Mouse (Mus musculus) spleen, postnatal 10 days (tissue): ENCODE results near the gene Gcgr.
"Not testable (repeated sequence)": the region's sequence is repeated elsewhere in the genome, so short reads cannot be mapped to it uniquely, and the experiment has no call there.

Source experiments
- DNase-seq, 2 experiments: peaks; one replicate each; pipeline ENCODE4 v3.0.0; 2021 to 2022; ENCODE audit warnings: low spot score in 2 of 2

The Gcgr gene

DNA sequence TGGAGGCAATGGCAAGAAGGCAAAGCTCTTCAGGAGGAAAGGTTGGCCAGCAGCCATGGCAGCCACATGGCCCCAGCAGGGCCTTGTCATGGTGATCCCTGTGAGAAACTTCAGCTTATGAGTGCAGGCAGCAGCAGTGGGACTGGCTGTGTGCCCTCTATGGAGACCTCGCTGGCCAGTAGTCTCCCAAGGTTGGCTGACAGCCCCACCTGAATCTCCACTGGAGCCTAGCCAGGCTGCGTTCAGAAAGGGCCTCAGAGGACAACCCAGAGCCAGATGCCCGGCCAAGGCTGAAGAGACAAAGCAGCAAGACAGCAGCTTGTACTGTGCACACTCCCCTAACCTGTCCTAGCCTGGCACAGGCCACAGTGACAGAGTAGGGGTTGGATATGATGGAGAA, 8.0 kb downstream of the Gcgr start:
- DNase-seq, result no peak

DNA sequence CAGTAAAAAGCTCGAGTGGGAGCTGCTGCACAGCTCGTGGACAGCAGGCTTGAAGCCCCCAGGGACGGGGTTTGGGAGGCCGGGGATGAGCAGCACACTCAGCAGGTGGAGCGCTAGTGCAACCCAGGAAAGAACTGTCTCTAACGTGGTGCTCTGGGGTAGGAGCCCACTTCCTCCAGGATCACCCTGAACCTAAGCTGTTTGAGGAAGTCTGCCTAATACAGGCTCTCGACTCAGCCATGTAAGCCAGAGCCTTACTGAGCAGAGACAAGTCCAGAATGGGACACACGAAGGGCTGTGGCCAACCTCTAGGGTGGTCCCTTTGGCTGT, 8.4 kb downstream of the Gcgr start:
- no peak for DNase-seq

DNA sequence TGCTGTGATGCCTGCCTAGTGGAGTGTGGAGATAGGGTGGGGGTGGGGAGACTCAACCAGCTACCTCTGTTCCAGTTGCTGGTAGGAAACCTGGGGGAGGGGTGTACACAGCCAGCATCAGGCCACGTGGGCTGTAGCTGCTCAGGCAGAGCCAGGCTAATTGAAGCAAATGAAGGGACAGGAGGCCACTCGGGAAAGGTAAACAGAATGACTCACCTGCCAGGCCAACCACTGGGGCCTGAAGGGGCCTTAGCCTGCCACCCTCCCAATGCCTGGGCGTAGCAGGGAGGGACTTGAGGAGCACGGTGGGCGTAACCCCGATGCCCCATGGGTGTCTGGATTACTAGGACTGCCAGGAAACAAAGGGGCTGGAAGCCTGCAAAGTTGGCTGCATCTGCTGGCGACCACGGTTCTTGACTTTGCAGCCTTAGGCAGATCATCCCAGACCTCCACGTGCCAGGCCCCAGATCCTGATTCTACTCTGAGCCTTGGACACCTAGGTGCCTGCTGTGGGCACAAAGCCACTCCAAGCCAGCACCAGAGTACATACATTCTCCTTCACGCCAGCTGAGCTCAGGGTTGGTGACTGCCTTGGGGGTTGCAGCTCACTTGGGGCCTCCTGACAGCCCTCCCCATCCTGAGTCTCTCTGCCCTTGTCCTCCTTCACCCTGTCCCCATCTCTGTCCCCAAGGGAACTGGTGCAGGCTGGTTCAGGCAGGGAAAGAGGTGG, 9.0 kb downstream of the Gcgr start:
- DNase-seq, result no peak

DNA sequence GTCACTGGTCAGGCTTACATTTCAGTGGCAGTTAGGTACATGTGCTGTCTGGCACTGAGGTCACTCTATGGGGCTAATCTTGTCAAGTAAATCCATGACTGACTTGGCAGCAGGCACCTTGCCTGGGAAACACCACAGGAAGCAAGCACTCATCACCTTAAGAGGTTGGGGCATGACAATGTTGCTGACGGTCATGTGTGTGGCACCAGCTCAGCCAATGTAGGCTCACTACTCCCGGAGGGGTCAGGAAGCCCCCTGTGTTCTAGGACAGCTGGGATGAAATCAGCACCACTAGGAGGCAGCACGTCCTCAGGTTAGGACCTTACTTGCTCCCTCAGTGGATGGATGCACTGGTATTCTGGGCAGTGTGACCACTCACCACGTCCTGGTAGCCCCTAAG, 11.4 kb downstream of the Gcgr start:
- DNase-seq, result no peak

DNA sequence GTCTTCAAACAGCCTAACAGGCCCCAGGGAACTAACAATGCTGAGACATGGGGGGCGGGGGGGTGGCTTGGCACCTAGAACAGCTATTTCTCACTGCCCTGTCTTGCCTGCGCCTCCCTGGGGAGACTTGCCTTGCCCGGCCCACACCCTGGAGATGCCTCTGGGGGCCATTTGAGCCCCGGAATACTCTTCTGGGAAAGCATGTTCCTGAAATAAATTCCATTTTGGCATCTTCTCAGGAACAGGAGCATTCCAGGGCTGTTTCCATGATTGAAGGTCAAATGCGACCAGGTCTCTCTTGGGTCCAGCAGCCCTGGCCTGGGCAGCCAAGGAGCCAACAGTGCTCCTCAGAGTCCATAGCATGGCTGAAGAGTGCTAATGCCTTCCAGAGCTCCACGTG, 11.9 kb downstream of the Gcgr start:
- no peak for DNase-seq

DNA sequence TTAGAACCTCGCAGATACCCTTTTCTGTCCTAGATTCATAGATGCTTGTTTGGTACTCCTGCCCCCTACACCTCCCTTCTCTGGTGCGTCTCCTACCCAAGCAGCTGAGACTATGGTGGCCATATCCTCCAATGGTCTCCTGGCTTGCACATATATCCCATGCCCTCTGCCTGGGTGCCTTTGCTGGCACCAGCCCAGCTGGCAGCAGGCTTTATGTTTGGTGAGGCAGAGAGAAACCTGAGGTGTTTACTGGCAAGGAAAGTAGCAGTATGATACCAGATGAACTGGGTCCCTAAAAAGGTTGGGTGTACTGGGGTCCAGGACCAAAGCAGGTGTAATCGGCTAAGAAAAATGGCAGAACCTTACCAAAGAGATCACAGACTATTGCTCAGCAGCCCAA, 15.5 kb downstream of the Gcgr start:
- no peak for DNase-seq

DNA sequence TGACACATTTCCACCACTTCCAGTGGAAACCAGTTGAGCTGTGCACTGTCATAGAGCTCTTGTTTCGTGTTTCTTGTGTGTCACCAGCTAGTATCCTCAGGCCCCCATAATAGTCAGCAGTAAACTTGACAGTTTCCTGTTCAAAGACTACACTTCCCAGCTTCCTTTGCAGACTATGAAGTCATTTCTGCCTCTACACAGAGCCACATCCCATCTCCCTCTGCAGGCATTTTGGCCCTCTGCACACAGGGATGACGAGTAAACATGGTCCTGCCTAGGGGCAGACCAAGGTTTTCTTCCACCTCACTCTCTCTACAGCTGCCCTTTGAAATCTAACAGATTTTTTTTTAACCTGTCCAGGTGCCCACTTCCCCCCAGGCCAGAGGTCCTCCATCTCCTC, 17.0 kb downstream of the Gcgr start:
- no peak for DNase-seq

DNA sequence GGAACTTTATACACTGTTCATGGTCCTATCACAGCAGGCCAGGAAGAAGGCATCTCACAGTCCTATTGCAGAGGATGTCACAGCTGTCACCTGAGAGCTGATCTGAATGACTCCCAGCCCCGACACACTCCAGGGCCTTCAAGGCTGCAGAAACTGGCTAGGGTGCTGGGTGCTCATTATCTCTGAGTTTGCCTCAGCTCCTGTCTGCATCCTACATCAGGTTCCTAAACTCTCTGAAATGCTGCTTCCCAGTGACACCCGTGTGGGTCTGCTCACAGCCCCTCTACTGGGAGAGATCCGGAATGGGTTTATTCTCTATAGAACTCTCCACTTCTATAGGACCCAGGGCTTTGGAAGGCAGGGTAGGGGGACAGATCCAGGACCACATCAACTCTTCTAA, 17.7 kb downstream of the Gcgr start:
- DNase-seq, result no peak

DNA sequence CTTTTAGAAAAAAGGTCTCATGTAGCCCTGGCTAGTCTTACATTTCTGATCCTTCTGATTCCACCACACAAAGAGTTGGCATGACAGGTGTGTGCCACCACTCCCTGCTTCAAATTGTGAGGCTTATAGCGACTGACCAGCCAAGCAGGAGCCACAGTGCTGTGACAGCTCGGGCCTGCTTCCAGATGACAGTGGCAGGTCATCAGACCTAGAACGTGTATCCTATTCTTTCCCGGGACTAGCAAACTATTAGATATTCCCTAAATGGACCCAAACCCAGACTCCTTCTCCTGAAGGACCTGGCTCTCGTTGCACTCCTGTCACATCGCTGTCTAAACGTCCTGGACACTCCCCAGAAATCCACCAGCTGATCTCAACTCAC, 18.3 kb downstream of the Gcgr start:
- no peak for DNase-seq

DNA sequence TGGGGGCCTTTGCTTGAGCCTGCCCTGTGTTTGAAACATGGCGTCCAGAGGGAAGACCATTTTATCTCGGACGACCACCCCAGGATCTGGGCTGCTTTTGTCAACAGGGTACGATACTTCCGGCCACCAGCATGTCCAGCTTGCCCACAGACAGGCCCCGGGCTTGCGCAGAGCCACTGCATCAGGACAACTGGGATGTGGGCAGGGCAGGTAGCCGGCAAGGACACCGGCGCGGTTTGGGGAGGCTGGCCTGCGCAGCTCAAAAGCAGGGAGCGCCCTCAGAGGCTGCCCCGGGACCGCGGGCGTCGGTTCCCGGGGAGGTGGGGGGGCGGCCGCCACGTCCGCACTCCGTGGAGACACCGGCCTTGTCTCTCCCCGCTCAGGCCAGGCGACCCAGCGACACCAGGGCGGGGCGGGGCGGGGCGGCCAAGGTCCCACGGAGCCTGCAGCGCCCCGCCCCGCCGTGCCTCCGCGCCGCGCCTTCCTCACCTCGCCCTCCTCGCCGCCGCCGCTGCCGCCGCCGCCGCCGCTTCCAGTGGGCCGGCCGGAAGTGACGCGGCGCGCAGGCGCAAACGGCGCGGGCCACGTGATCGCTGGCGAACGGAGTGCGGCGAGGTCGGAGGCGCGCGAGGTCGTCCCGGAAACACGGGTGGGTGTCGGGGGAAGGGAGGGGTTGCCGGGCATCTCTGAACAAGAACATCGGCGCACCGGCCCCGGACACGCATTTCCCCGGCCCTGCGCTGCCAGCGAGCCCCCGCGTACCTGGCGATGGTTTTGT, 18.9 kb downstream of the Gcgr start, which contains the start of gene Mcrip1:
Gene Mcrip1, minus strand, starts transcription at position 560 of the 778 bp plus-strand sequence.
- peak; percentile 88 to 96 for DNase-seq

DNA sequence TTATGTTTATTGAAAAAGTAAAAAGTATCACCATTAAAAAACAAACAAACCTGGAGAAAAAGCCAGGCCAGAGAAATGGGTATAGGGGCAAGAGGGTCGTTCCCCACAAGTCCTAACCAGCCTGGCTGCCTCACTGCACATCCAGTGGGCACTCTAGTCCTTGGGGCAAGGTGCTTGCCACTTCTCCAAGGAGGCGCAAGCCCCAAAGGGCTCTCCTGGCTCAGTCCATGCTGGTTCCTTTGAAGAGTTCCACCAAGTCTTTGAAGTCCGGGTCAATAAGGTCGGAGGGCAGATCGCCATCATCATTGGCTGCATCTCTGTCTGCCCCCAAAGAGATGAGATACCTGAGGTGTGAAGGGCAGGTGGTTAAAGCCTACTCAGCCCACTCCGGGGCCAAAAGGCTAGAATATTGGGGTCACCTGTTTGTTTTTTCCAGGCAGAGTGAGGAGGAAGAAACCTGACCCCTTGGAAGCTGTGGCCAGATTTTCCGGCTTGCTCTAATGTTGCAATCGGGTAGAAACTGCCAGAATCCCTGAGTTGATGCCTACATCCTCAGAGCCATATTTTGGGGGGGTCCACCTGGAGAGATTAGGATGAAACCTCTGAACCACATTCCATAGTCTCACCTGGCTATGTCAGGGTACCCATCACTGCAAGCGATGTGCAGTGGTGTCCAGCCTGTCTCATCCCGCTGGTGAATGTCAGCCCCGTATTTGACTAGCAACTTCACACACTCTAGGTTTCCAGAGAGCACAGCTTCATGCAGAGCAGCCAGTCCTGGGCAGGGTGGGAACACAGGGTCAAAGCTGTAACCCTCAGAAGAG, 19.7 kb downstream of the Gcgr start:
- no peak for DNase-seq

DNA sequence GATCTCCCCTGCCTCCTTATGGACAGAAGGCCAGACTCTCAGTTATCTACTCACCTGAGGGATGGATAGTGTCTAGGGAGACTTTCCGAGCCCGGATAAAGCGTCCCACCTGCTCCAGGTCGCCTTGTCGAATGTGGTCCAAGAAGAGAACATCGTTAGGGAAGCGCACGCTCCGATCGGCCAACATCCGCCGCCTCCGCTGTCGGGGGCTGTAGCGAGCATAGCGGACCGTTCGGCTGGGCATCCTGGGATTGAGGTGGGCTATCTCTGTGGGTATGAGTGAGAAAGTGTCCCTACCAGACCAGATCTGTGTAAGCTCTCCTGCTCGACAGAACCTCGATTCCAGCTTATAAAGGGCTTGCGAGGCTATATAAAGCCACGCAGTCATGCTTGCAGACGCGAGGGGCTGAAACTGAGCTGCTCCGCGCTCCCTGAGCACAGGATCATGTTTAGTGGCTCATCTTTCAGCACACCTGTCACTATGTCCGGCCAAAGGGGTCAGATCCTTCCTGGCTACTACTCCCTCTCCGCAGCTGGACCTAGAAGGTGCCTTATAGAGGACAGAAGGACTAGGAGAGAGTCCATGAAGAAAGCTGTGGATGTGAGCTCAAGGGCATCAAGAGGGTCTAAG, 20.4 kb downstream of the Gcgr start, which contains the start of gene Ppp1r27:
Gene Ppp1r27, minus strand, starts transcription at position 323 of the 631 bp plus-strand sequence.
- no peak for DNase-seq

DNA sequence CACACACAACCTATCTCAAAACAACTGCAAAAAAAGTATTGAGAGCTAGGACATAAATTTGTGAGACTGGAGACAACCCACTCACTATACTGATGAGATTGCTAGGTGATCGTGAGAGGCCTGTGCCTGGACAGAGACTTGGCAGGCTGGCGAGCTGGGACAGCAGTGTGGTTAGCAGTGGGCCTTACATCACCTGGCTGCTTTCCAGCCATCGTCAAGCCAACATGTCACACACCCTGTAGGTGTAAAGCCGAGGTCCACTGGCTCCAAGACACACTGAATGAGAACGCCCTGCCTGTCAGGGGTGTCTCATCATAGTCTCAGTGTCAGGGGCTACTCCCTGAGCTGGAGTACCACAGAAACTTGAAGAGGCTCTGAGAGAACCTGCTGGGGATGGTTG, 22.2 kb downstream of the Gcgr start:
- DNase-seq, result no peak

DNA sequence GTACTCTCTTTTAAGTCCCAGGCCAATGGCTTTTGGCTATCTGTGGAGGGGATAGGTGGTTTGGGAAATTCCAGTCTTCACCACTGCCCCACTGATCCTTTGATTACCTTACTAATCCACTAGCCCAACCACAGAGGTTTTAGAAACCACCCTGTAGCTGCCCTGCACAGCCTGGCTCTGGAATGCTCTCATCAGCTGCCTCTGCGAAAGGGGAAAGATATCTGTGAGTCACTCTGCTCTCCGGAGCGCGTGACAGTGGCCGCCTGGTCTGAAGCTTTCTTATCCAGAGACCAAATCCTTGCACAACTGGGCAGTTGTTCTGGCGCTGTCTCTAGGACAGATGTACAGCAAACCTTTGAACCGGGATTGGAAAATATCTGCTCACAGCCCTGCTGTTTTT, 24.3 kb downstream of the Gcgr start:
- no peak for DNase-seq

DNA sequence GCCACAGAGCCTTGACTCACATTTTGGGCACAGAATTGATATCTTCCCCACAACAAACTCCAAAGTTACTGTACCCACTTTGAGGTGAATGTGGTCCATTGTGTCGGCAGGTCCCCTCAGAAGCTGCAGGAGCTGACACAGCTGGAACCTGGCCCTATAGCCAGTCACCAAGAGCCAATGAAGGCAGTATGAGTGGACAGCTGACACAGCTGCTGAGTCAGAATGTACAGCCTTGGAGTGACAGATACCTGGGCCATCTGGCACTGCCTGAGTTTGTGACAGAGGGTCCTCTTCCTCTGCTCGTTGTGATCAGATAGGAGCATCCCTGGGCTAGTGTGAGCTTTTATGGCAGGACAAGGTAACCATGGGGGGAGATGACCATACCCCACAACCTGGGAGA, 24.8 kb downstream of the Gcgr start:
- DNase-seq, result no peak

DNA sequence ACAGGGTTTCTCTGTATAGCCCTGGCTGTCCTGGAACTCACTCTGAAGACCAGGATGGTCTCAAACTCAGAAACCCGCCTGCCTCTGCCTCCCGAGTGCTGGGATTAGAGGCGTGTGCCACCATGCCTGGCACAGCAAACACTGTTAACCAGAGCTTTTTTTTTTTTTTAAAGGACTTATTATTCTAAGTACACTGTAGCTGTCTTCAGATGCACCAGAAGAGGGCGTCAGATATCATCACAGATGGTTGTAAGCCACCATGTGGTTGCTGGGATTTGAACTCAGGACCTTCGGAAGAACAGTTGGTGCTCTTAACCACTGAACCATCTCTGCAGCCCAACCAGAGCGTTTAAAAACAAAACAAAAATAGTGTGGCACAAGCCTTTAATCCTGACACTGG, 28.3 kb downstream of the Gcgr start:
- not testable (repeated sequence) for DNase-seq

DNA sequence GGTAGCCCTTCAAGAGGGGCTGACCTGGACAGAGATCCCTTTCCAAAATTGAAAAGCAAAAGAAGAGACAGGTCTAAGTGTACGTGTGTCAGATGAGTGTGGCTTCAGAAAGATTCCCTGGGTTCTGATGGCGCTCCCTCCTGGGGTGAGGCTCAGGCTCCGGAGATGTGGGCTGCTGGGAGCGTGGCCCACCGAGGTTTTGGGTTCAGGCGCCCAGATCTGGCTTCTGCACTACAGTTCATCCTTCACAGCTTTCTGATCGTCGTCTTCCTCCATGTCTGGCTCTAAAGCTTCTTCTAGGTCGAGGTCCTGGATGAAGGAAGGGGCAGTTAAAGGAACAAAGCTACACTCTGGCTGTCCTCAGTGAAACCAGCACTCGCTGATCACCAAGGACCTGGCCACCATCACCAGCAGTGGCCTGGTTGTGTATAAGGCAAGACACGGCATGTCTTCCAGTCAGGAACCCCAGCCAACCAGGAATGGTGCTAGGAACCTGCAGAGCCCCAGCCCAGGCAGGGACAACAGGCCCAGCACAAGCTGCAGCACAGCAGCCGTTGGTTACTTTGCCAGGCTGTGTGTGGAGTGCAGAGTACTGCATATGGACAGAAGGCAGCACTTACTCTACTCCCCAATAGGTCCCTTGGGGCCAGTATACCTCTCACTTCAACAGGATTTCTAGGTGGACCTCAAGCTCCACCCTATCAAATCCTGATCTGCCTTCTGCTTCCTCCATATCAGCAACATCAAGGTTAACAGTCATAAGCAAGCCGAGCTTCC, 30.6 kb downstream of the Gcgr start:
- no peak for DNase-seq

DNA sequence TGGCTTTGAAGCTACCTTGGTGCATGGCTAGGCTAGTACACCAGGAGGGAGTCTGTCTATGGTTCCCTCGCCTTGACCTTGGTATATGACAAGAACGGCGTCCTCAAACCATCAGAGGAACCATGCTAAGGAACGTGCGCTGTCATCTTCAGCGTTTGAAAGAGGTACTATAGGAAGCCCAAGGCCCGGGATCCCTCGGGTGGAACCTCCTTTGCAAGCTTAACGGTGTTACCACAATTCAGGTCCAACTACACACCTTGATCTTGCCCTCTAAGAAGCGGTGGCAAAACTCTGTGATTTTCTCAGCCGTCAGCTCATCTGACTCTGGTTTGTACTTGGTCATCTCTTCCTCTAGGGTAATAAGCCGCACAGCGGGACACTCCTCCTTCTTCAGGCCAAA, 32.5 kb downstream of the Gcgr start:
- no peak for DNase-seq

DNA sequence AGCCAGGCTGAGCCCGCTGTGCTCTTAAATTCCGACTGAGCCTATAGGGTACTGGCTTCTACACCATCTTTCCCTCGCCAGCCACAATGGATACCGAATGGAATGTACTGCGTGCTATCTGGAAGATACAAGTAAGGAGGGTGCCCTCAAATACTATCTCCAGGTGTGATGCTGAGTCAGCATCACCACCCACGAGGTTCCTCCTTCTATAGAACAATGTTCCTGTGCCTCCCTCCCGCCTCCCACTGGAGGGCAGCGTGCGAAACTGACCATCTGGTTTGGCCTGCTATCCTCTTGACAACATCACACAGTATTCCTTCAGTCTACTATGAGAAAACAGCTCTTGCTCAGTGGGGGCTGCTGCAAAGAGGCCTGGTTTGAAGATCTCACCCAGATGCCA, 34.6 kb downstream of the Gcgr start:
- DNase-seq, result no peak

DNA sequence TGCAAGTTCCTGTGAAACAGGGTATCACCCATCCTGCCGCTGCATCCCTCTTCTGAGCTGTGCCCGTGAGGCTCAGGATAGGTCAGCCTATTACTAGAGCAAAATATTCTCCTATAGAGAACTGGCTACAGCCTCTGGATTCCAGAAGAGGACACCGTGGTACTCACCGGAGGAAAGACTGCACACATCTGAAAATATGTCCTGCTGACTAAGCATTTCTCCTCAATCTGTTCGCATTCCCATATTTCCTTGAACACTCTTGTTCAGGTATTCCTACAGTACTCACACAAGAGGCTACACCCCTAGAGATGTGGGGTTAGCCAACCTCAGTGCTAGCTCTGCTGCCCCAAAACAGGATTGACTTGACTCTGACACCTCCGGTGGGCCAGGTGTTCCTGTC, 37.8 kb downstream of the Gcgr start:
- no peak for DNase-seq

DNA sequence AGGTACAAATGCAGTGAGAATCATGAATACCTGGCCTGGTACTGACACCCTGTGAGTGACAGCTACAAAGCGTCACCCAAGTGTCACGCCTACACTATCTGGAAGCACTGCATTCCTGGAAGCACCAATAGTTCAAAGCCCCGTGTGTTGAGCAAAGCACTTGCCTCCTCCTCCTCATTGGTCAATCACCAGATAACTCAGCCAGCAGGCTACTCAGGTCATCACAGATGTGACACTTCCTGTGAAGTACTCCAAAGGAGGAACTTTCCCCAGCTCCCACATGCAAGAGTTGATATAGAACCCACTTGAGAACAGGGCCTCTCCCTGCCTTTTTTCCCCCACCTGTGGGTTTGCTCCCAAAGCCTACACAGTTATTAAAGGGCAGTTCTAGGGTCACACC, 40.6 kb downstream of the Gcgr start:
- DNase-seq, result no peak
